In genomic region chr1:120074307-120074702, GRCm38 (mm10) we compare ENCODE assay signal across 8 mouse cellular contexts. TPM values are rescaled to one million over a fixed set of nuclear protein-coding genes. Genes with fewer than 3 reads are reported as not detected.
DNase-seq lines count a peak whose midpoint lies in the region; ATAC-seq and TF ChIP-seq lines count a peak whose summit lies in the region.

No protein-coding gene starts in this region.

- WGBS in forebrain, embryonic 10.5 days = 15% methylated on average over 4 of the region's 4 CpGs
- WGBS in forebrain, embryonic 16.5 days = 34% methylated on average over 4 of the region's 4 CpGs
- 28% methylated on average over 4 of the region's 4 CpGs for WGBS in lung, embryonic 14.5 days
- WGBS in intestine, embryonic 15.5 days = 26% methylated on average over 4 of the region's 4 CpGs

- H3K4me2 ChIP-seq in forebrain, embryonic 16.5 days (ENCODE audit: low read length) = no peak overlapping the region
- peak overlapping the region; percentile 84 for H3K4me2 ChIP-seq in lung, embryonic 14.5 days
- peak overlapping the region; percentile 81 for H3K4me2 ChIP-seq in intestine, embryonic 15.5 days (replicated peaks)

- H3K4me1 ChIP-seq in forebrain, embryonic 10.5 days = peaks cover 43% of the 10 kb centered on the region
- H3K4me1 ChIP-seq in forebrain, embryonic 16.5 days (replicated peaks; ENCODE audit: control insufficient read depth, insufficient read depth, low read length) = peaks cover 16% of the 10 kb centered on the region
- H3K4me1 ChIP-seq in lung, embryonic 14.5 days (ENCODE audit: insufficient read depth) = peaks cover 4% of the 10 kb centered on the region
- peaks cover 24% of the 10 kb centered on the region for H3K4me1 ChIP-seq in intestine, embryonic 15.5 days (replicated peaks)

- H3K9ac ChIP-seq in forebrain, embryonic 16.5 days (replicated peaks; ENCODE audit: low read depth, low read length) = no peak overlapping the region
- H3K9ac ChIP-seq in lung, embryonic 14.5 days = no peak overlapping the region
- no peak overlapping the region for H3K9ac ChIP-seq in intestine, embryonic 15.5 days

- peaks cover 53% of the 10 kb centered on the region for H3K27me3 ChIP-seq in forebrain, embryonic 10.5 days (ENCODE audit: poor library complexity, severe bottlenecking)
- H3K27me3 ChIP-seq in forebrain, embryonic 16.5 days (replicated peaks; ENCODE audit: control insufficient read depth, insufficient read depth, low read length) = peaks cover 15% of the 10 kb centered on the region
- no peaks in the 10 kb centered on the region for H3K27me3 ChIP-seq in lung, embryonic 14.5 days (ENCODE audit: insufficient read depth, low read length)
- no peaks in the 10 kb centered on the region for H3K27me3 ChIP-seq in intestine, embryonic 15.5 days (replicated peaks)

- no peaks in the 10 kb centered on the region for H3K36me3 ChIP-seq in forebrain, embryonic 10.5 days (replicated peaks)
- H3K36me3 ChIP-seq in forebrain, embryonic 16.5 days (ENCODE audit: control insufficient read depth, insufficient read depth) = no peaks in the 10 kb centered on the region
- H3K36me3 ChIP-seq in lung, embryonic 14.5 days (ENCODE audit: insufficient read depth) = no peaks in the 10 kb centered on the region
- H3K36me3 ChIP-seq in intestine, embryonic 15.5 days = no peaks in the 10 kb centered on the region

- H3K9me3 ChIP-seq in forebrain, embryonic 10.5 days = no peaks in the 10 kb centered on the region
- H3K9me3 ChIP-seq in forebrain, embryonic 16.5 days (ENCODE audit: control insufficient read depth, low read length) = no peaks in the 10 kb centered on the region
- no peaks in the 10 kb centered on the region for H3K9me3 ChIP-seq in lung, embryonic 14.5 days (ENCODE audit: low read depth, low read length)
- H3K9me3 ChIP-seq in intestine, embryonic 15.5 days = no peaks in the 10 kb centered on the region

- ATAC-seq in forebrain, embryonic 16.5 days = no peak
- no peak for ATAC-seq in lung, embryonic 14.5 days (ENCODE audit: insufficient read depth)
- peak; percentile 6 for ATAC-seq in intestine, embryonic 15.5 days

- no peak for DNase-seq in forebrain, embryonic 10.5 days (ENCODE audit: extremely low spot score, low spot score)
- DNase-seq in lung, embryonic 14.5 days = no peak
- no peak for DNase-seq in lung, postnatal 36 days
- peak; percentile 21 for DNase-seq in retina, embryonic 14.5 days (ENCODE audit: low spot score)
- no peak for DNase-seq in urinary bladder, postnatal 14 days (ENCODE audit: low spot score)
- no peak for DNase-seq in cerebellum, adult 9-11 months

- H3K4me3 ChIP-seq in forebrain, embryonic 10.5 days = peak overlapping the region; percentile 51
- no peak overlapping the region for H3K4me3 ChIP-seq in forebrain, embryonic 16.5 days (replicated peaks; ENCODE audit: low read length)
- H3K4me3 ChIP-seq in lung, embryonic 14.5 days (ENCODE audit: low read depth, low read length) = peak overlapping the region; percentile 37
- H3K4me3 ChIP-seq in intestine, embryonic 15.5 days (replicated peaks) = no peak overlapping the region

- TF ChIP-seq CTCF in lung, embryonic 14.5 days (IDR thresholded peaks at IDR 0.05; ENCODE audit: low read depth) = no peak

- peak overlapping the region; percentile 59 for H3K27ac ChIP-seq in forebrain, embryonic 10.5 days
- H3K27ac ChIP-seq in forebrain, embryonic 16.5 days (ENCODE audit: low read length) = no peak overlapping the region
- H3K27ac ChIP-seq in lung, embryonic 14.5 days (ENCODE audit: low read depth) = no peak overlapping the region
- peak overlapping the region; percentile 54; the same call in 1 of the 2 replicates for H3K27ac ChIP-seq in intestine, embryonic 15.5 days

RNA-seq across cellular contexts. Expression of gene Tmem37, which starts 0.4 kb away (rescaled TPM):
- 6.7 TPM in 2 replicates for polyA plus RNA-seq in forebrain, embryonic 10.5 days (2016; fragmentation: Nextera tagmentation; extraction: Ambion mirVana)
- 5.6 and 6.4 TPM in 2 replicates for polyA plus RNA-seq in forebrain, embryonic 16.5 days (2015; fragmentation: Nextera tagmentation; extraction: Ambion mirVana)
- 7.4 and 8.0 TPM in 2 replicates for polyA plus RNA-seq in lung, embryonic 14.5 days (2014; fragmentation: Nextera tagmentation; extraction: Ambion mirVana)
- 51.3 and 66.1 TPM in 2 replicates for polyA plus RNA-seq in intestine, embryonic 15.5 days (2015; fragmentation: Nextera tagmentation; extraction: Ambion mirVana)

RNA-seq across cellular contexts. Expression of gene Dbi, which starts 46.6 kb away (rescaled TPM):
- polyA plus RNA-seq in forebrain, embryonic 10.5 days (2016; fragmentation: Nextera tagmentation; extraction: Ambion mirVana) = 797 and 870 TPM in 2 replicates
- polyA plus RNA-seq in forebrain, embryonic 16.5 days (2015; fragmentation: Nextera tagmentation; extraction: Ambion mirVana) = 1,146 and 1,367 TPM in 2 replicates
- polyA plus RNA-seq in lung, embryonic 14.5 days (2014; fragmentation: Nextera tagmentation; extraction: Ambion mirVana) = 421 and 445 TPM in 2 replicates
- polyA plus RNA-seq in intestine, embryonic 15.5 days (2015; fragmentation: Nextera tagmentation; extraction: Ambion mirVana) = 1,422 and 1,510 TPM in 2 replicates

RNA-seq across cellular contexts. Expression of gene 3110009E18Rik, which starts 46.7 kb away (rescaled TPM):
- polyA plus RNA-seq in forebrain, embryonic 10.5 days (2016; fragmentation: Nextera tagmentation; extraction: Ambion mirVana) = 21.6 and 22.7 TPM in 2 replicates
- polyA plus RNA-seq in forebrain, embryonic 16.5 days (2015; fragmentation: Nextera tagmentation; extraction: Ambion mirVana) = 22.8 and 28.6 TPM in 2 replicates
- polyA plus RNA-seq in lung, embryonic 14.5 days (2014; fragmentation: Nextera tagmentation; extraction: Ambion mirVana) = 15.4 and 17.2 TPM in 2 replicates
- 15.6 and 18.4 TPM in 2 replicates for polyA plus RNA-seq in intestine, embryonic 15.5 days (2015; fragmentation: Nextera tagmentation; extraction: Ambion mirVana)

Comparison
In these comparisons a context has a peak if more than half of its experiments do, and no peak if none do; other contexts are left out.
1. H3K27ac ChIP-seq: peak in forebrain, embryonic 10.5 days (single experiment) and intestine, embryonic 15.5 days (single experiment); none in forebrain, embryonic 16.5 days (single experiment) and lung, embryonic 14.5 days (single experiment).
2. H3K4me3 ChIP-seq: peak in forebrain, embryonic 10.5 days (single experiment) and lung, embryonic 14.5 days (single experiment); none in forebrain, embryonic 16.5 days (single experiment) and intestine, embryonic 15.5 days (single experiment).